Mouse (Mus musculus) lung, postnatal 4 days (tissue): Measurements from ENCODE around the gene Slc22a3.

Experiments
- DNase-seq, 2 experiments: peaks; one replicate each; pipeline ENCODE4 v3.0.0; 2021

The Slc22a3 gene

GRCm38 (mm10) chr17:12507654-12508204, at the start of gene Slc22a3:
TSS of gene Slc22a3 (minus strand) at chr17:12507704.
- no peak for DNase-seq

DNA sequence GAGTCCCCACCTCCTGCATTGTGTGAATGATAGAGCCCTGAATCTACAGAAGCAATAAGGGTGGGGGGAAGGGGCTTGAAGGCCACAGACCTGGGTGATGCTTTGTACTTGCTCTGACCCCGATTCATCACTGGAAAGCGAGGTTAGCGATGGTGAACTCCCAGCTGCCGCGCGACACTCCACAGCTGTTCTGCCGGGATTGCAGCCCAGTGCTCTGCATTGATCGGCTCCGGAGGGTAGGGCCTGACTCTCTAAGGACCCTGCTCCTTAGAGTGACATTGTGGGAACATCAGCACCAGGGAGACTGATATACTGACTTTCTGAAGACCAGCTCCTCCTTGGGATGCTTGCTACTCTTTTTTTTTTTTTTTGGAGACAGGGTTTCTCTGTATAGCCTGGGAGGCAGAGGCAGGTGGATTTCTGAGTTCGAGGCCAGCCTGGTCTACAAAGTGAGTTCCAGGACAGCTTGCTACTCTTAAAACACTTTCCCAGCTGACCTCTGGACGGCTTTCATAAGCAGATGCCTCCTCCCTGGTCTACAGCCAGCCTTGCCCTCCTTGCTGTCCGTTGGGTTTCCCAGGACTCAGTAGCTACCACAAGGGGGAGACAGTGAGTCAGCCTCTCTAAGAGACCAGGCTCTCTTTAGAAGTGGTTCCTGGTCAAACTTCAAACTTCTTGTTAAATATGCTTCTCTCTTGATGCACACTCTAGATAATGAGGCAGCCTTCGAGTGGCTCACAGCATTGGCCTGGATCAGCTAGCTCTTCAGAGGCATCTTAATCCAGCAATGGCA, 27.0 kb upstream of the Slc22a3 start:
- DNase-seq: peak; percentile 73 to 79

- peak in 1 of 2 experiments; percentile 61 for DNase-seq
Observed at GRCm38 (mm10) chr17:12532115-12532514, 24.6 kb upstream of the Slc22a3 start.

GRCm38 (mm10) chr17:12530081-12530480, 22.6 kb upstream of the Slc22a3 start:
- peak in 1 of 2 experiments; percentile 29 for DNase-seq

DNA sequence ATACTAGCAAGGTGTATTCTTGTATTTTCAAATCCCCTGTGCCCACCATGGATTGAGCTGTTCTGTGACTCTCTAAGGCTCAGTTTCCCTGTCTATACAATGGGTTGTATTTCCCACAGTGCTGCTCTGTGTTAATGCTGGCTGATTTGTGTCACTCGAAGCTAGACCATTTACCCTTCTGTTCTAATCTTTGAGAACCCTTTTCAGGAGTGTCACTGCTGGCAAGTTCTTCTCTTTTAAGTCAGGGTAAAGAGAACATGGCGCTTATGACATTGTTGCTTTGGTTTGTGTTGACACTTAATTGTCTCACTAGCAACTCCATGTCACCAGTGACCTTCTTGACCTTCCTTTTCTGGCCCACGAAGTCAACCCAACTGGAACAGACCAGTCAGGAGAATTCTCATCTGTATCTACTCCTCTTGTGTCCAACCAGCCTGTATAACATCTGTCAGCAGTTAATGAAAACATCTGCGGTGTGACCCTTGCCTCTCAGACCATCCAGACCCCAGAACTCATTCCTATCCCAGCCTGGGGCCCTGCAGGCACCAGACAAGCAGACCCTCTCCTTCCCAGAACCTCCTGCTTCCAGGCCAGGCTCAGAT, 22.0 kb upstream of the Slc22a3 start:
- DNase-seq: peak; percentile 27 to 69

DNA sequence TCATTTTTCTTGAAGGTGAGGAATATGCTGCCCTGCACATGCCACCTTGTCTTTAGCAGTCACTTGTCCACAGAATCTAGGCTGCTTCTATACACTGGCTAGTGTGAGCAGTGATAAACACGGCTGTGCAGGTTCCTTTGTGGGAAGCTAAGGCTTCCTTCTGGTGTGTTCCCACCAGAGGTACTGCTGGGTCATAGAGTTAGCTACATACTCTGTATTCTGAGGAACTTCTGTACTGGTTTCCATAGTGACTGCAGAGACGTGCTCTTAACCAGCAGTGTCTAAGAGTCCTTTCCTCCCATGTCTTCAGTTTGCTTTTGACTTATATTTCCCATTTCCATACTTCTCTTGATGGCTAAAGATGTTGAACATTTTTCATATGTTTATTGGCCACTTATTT, 11.6 kb upstream of the Slc22a3 start:
- DNase-seq: no peak

DNA sequence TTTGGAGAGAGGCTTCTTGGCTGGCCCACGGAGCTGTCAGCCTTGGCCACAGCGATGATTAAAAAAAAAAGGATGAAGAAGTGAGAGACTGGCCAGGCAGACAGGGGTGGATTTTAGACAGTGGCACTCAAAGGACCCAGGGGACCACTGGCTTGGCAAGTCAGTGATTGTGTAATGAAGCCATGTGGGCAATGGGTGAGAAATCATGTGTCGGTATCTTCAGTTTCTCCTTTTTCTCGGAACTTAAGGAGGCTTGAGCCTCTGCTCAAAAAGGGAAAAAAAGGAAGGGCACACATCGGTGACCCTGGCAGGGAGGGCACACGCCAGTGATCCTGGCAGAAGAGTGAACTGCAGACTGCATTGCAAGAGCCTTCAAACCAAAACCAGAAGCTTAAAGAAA, 10.7 kb upstream of the Slc22a3 start:
- DNase-seq: no peak

DNA sequence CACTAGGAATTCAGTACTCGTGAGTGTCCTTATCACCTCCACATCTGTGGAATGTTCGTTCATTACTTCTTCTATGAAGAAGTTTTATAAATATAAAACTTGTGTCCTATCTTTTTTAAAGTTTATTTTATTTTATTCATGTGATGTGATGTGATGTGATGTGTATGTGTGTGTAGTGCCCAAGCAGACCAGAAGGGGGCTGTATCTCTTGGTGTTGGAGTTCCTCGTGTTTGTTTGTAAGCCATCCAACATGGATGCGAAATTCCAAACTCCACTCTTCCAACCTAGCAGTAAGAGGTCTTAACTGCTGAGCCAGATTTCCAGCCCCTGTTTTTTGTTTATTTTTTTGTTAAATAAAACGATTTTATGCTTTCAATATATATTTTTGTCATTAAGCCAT, 6.5 kb upstream of the Slc22a3 start:
- DNase-seq: no peak

- DNase-seq: no peak
Observed at GRCm38 (mm10) chr17:12513107-12513923, 5.8 kb upstream of the Slc22a3 start.

DNA sequence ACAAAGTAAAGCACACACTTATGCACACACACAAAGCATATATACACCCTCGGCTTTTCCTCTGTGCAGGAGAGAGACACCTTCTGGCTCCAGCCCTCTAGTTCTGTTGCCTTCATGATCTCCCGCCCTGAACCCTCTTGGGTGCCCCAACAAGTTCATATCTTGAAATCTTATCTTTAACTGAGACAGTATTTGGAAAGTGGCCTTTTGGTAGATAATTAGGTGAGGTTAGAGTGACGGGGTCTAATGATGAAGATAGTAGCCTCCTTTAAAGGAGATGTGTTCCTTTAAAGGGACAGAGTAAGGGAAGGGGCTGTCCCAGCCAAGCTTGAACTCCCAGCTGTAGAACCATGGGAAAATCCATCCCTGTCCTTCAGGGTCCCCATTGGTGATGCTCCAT, 3.7 kb upstream of the Slc22a3 start:
- no peak for DNase-seq

- DNase-seq: peak in 1 of 2 experiments; percentile 13
Observed at GRCm38 (mm10) chr17:12508376-12508775, 872 bp upstream of the Slc22a3 start.

- DNase-seq: peak; percentile 26 to 57
Observed at GRCm38 (mm10) chr17:12506903-12507563, 471 bp downstream of the Slc22a3 start.

GRCm38 (mm10) chr17:12505708-12506107, 1.8 kb downstream of the Slc22a3 start:
- no peak for DNase-seq

DNA sequence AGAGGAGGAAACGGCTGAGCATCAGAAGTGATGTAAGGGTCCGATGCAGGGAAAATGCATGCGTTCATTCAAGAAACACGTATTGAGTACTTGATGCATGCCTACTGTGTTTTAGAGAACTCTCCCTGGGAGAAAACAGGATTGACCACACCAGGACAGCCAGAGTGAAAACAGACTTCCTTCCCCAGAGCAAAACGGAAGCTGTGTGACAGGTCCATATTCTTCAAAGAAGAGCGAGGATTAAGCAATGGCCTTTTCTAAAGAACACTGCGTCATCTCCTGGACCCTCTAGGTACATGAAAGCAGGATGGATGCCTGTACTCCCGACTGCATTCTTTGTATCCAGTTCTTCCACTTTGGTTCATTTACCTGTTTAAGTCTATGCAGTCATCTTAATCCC, 8.1 kb downstream of the Slc22a3 start:
- DNase-seq: no peak

DNA sequence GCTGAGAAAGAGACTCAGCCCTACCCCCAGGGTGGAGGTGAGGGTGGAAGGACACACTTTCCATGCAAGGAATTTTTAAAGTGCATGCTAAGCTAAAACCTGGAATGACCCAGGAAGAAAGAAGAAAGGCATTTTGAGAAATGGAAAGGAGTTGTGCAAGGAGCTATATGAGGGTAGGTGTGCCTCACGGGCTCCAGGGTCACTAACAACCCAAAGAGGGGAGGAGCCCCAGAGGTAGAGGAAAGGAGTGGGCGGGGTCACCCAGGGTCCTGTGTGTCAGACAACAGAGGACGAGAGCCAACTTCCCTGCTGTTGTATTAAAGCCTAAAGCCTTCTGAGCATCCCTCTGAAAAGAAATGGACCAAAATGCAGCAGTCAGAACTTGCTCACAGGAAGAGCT, 11.9 kb downstream of the Slc22a3 start:
- no peak for DNase-seq

DNA sequence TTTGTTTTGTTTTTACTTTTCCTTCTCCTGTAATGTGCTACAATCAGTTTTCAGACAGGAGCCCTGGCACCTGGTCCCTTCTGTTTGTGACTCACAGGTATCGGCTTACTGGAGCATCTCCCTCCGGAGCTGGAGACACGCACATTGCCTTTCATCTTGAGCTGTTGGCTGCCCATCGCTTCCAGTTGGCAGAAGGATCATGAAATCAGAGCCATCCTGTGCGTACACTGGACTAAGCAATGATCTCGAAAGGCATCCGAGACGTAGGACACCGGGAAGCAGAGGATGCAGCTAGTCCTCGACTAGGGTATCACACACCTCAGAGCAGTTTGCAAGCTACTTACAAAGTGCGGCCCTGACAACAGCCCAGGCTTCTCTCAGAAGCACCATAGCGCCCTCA, 15.9 kb downstream of the Slc22a3 start:
- DNase-seq: peak in 1 of 2 experiments; percentile 12

GRCm38 (mm10) chr17:12489888-12490287, 17.6 kb downstream of the Slc22a3 start:
- no peak for DNase-seq

GRCm38 (mm10) chr17:12485657-12486056, 21.8 kb downstream of the Slc22a3 start:
- DNase-seq: no peak

DNA sequence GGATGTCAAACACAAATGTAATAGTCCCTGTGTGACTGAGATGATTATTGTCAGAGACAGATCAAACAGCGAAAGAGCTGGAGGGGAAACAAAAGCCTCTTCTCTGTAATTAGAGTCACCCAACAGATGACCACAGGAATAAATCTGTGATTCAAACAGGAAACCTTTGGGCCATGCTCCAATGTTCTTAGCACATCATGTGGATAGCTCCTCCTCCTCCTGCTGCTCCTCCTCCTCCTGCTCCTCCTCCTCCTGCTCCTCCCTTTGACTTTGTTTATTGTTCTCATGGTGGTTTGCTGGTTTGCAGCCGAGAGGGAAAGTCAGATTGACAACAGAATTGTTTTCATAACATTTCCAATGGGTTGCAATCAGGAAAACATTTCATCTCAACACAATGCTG, 28.1 kb downstream of the Slc22a3 start:
- DNase-seq: no peak

GRCm38 (mm10) chr17:12474509-12475083, 32.9 kb downstream of the Slc22a3 start:
- no peak for DNase-seq

DNA sequence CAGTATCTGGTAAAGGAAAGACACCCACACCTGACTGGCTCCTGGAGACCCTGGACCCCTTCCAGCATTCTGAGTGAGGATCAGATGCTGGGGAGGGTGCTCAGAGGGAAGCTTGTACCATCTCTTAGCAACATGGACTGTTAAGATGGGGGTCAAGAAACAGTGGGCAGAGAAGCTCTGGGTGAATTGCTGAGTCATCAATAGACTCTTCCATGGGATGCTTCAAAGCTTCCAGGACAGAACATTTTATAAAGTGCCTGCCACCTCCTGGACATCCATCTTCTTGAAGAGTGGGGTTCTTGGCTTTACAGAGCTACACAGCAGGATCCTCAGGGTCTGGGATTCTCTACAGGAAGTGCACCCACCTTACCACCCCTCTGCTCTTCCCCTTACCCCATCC, 35.0 kb downstream of the Slc22a3 start:
- DNase-seq: no peak

GRCm38 (mm10) chr17:12468745-12469144, 38.8 kb downstream of the Slc22a3 start:
- DNase-seq: no peak
